9 mouse cellular contexts compared by ENCODE assay signal in genomic region chr8:61550006-61550748, GRCm38 (mm10).
DNase-seq lines count a peak whose midpoint lies in the region; TF ChIP-seq lines count a peak whose summit lies in the region.
"Had no signal": no experiment of that assay in that cellular context is flagged by ENCODE, and none has a peak within 500 bp of the region (broad histone marks: within the 10 kb centered on the region; RNA-seq: fewer than 3 reads in every experiment).

No protein-coding gene starts in this region.

- H3K4me3 ChIP-seq in lung, adult 2 months (replicated peaks; ENCODE audit: extremely low read depth, low read depth, low read length), result no peak overlapping the region
- H3K4me3 ChIP-seq: heart, embryonic 15.5 days; stomach, embryonic 15.5 days had no signal

- peak; percentile 47 for TF ChIP-seq CTCF in lung, adult 2 months (IDR thresholded peaks at IDR 0.05; ENCODE audit: insufficient read depth, low read length)

- 69% methylated on average over 27 of the region's 27 CpGs for WGBS in lung, adult 2 months

- no peaks in the 10 kb centered on the region for H3K4me1 ChIP-seq in lung, adult 2 months (ENCODE audit: control insufficient read depth, insufficient read depth, low read length)

- no peak for DNase-seq in lung, adult 2 months
- DNase-seq in lung, adult 18-20 months, result no peak
- peak; percentile 25 for DNase-seq in embryo, embryonic 11 days
- peak; percentile 30 for DNase-seq in liver
- peak; percentile 17 for DNase-seq in thymus, postnatal 0 days (ENCODE audit: low spot score)
- DNase-seq in right cerebral cortex, postnatal 36 days (ENCODE audit: low spot score in 2 of 2), result no peak
- DNase-seq in kidney, adult 8-10 months, result no peak

- TF ChIP-seq POLR2A in lung, adult 2 months (IDR thresholded peaks at IDR 0.05; ENCODE audit: borderline replicate concordance, extremely low read depth, low read depth, low read length), result no peak

Comparison
In these comparisons a context has a peak if more than half of its experiments do, and no peak if none do; other contexts are left out.
1. DNase-seq: peak in embryo, embryonic 11 days (single experiment), liver (single experiment) and thymus, postnatal 0 days (single experiment); none in lung, adult 2 months (single experiment), lung, adult 18-20 months (0 of 2), right cerebral cortex, postnatal 36 days (0 of 2) and kidney, adult 8-10 months (0 of 2).